Mouse (Mus musculus): ENCODE measurements at regions not wholly inside any gene's neighbourhood (a gene's known extent, or its start where the extent isn't known, plus 50 kb on each side); places are given as distances from the start of the nearest gene placed in this dataset.

DNA sequence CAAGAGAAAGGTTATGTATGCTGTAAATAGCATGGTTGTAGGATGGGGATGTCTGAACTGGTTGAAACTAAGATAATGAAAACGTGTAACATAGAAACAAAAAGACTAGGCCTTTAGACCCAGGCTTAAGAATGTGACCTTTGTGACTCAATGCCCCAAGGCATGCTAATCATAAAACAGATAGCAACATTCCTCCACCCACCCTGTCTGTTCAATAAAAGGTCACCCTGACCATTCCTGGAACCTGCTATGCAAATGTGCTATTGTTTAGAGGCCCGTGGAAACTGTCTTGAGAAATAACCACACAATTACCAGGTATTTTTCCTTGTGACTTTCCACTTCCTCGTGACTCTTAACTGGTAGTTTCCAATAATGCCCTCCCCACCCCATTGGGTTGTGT, 288.3 kb upstream of the Alcam start:
- ATAC-seq = no peak

DNA sequence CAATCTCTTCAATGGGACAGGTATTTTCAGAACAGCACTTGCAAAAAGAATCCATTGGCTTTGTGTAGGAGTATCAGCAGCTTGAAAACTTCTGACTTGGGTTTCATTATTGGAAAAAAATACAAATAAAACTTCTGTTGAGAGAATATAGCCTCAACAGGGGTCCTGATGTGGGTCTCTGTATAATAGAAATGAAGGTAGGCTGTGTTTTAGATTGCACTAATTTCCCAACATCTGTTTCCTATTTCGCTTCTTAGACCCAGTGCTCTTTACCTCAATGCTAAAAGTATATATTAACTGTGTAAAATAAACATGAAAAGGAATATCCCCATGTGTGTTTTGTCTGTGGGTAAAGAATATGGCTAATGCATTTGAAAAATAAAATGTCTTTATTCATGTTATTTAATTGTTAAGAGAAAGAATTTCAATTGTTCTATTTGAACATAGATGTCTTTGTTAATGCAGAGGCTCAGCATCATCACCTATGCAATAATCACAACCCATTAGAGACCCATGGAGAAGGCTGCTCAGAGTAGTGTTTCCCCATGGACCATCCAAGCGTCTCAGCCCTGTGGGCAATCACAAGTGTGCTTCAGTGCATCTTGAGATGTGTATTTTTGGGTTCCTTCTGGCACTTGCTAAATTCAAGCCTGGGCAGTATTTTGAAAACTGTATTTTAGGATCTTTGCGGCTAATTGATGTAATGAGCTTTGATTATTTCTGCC, 272.4 kb upstream of the Alcam start:
- ATAC-seq = no peak

DNA sequence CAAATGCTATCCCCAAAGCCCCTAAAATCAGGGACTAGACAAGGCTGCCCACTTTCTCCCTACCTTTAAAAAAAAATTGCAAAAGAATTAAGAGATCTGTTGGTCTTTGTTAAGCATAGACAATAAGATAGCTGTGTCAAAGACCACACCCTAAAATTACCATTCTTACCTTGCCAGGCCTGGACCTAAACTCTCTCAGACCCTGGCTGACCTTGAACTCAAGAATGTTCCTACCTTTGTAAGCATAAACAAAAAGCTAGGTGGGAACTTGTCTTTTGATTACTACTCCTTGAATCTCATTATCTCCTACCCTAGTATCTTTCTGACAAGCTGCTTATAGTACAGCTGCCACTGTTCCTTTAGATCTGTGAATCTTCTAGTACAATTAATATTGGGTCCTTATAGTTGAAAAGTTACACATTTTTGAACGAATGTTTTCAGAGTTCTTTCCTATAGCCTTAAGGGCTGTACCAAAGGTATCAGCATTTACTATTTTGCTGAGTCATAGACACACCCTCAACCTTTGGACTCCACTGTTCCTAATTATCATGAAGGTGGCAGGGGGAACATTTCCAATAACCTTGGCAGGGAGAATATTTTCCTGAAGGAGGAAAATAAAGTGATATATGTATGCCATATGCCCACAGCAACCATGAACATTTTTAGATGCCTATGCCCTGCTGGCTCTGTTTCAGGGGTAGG, 264.5 kb upstream of the Alcam start:
- ATAC-seq = no peak

DNA sequence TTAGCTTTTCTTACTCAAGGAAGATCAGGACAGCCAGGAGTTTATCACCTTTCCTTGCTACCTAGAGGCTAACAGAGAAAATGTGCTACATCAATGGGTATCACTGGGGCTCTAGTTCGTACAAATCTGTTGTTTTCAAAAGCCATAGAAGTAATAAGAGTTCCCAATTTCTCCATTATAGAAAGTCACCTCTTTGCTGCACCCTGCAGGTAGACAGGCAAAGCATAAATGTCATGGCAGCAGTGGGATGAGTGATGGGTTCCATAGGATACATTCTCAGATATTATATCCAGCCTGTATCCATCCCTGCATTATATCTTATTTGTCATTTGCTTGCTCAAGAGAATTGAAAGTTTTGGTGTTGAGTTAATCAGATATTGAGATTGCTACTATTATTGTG, 236.4 kb upstream of the Alcam start:
- ATAC-seq = no peak

DNA sequence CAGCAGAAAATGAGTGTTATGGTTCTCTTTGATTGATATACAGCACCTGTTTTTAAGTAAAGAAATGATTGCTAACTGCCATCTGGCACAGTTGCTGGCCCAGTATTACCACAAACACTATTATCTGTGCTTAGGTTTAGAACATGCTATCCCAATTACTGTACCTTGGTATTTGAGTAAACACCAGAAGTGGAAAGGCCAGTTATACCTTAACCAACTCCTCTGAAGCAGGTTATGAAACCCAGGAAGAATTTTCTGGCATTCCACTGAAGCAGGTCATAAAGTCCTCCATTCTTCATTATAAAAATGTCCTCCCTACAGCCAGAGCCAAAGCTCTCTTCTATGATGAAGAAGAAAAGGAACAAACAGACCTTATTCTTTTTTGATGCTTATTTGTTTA, 201.0 kb upstream of the Alcam start:
- no peak for ATAC-seq

Measured in inflammation-experienced regulatory T-cells, adult 6 months (primary cell).